Mouse (Mus musculus): ENCODE data around the gene 4930402H24Rik. TPM values are rescaled to one million over a fixed set of nuclear protein-coding genes. Genes with fewer than 3 reads are reported as not detected.

The 4930402H24Rik gene
- polyA plus RNA-seq, 1 experiment from 2014 or later = 11.2 TPM

DNA sequence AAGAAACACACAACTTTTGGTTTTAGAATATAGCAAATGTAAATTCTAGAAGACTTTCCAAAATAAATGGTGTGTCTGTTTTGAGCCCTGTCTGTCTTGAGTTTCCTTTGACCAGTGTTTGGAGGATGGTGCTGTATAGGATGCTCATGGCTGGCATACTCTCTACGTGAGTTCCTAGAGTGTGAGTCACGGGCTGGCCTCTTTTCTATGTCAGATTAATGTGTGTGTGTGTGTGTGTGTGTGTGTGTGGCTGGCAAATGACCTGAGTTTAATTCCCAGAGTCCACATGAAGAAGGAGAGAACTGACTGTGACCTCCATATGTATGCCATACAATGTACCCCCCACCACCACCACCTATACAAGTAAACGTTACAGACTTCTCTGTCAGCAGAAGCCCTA, 224.7 kb downstream of the 4930402H24Rik start:
- no peak overlapping the region for H3K4me2 ChIP-seq (replicated peaks; ENCODE audit: low read depth)
- no peaks in the 10 kb centered on the region for H3K9me3 ChIP-seq (ENCODE audit: control insufficient read depth, low read length)
- DNase-seq (ENCODE audit: low spot score) (no peak), ATAC-seq (ENCODE audit: low FRiP score, low TSS enrichment) (no peak)
- 73% methylated on average over 3 of the region's 3 CpGs for WGBS
- H3K27ac ChIP-seq (replicated peaks) = no peak overlapping the region
- H3K4me1 ChIP-seq (replicated peaks; ENCODE audit: control insufficient read depth, insufficient read depth) = no peaks in the 10 kb centered on the region
- no peak overlapping the region for H3K9ac ChIP-seq (ENCODE audit: low read length)
- no peaks in the 10 kb centered on the region for H3K27me3 ChIP-seq (ENCODE audit: control insufficient read depth, insufficient read depth, low read length)
- peaks cover 13% of the 10 kb centered on the region for H3K36me3 ChIP-seq (ENCODE audit: control insufficient read depth, insufficient read depth, low read length)
- TF ChIP-seq CTCF (IDR thresholded peaks at IDR 0.05; ENCODE audit: low read depth) = no peak
- TF ChIP-seq EP300 (optimal IDR thresholded peaks at IDR 0.05) = no peak
- H3K4me3 ChIP-seq (ENCODE audit: low read depth, low read length) = no peak overlapping the region

DNA sequence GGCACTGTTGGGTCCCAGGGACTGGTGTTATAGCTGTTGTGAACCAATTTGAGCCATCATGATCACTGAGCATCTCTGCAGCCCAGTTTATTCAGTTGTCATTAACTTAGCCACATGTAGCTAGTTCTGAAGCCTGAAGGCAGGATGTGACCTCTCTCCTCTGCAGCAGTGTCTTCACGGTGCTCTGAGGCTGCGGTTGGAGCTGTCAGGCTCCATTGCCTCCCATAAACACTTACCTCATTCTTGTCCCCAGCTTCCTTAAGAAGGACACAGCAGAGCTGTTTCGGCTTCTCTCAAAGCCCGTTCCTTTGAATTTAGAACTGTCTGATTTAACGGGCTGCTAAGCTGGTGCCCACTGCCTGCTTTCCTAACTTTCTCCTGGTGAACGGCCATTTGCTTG, 226.3 kb downstream of the 4930402H24Rik start:
- H3K4me3 ChIP-seq (ENCODE audit: low read depth, low read length) = no peak overlapping the region
- no peak for DNase-seq (ENCODE audit: low spot score)
- TF ChIP-seq CTCF (IDR thresholded peaks at IDR 0.05; ENCODE audit: low read depth) (no peak), EP300 (optimal IDR thresholded peaks at IDR 0.05) (no peak)
- no peaks in the 10 kb centered on the region for H3K27me3 ChIP-seq (ENCODE audit: control insufficient read depth, insufficient read depth, low read length)
- no peaks in the 10 kb centered on the region for H3K4me1 ChIP-seq (replicated peaks; ENCODE audit: control insufficient read depth, insufficient read depth)
- H3K4me2 ChIP-seq (replicated peaks; ENCODE audit: low read depth) = no peak overlapping the region
- H3K27ac ChIP-seq (replicated peaks) = no peak overlapping the region
- 95% methylated on average over 6 of the region's 6 CpGs for WGBS
- H3K36me3 ChIP-seq (ENCODE audit: control insufficient read depth, insufficient read depth, low read length) = peaks cover 26% of the 10 kb centered on the region
- H3K9me3 ChIP-seq (ENCODE audit: control insufficient read depth, low read length) = no peaks in the 10 kb centered on the region
- no peak overlapping the region for H3K9ac ChIP-seq (ENCODE audit: low read length)
- ATAC-seq (ENCODE audit: low FRiP score, low TSS enrichment) = no peak

- Histone ChIP-seq H3K4me2 (replicated peaks; ENCODE audit: low read depth) (no peak overlapping the region), H3K9me3 (ENCODE audit: control insufficient read depth, low read length) (no peaks in the 10 kb centered on the region), H3K9ac (ENCODE audit: low read length) (no peak overlapping the region), H3K4me3 (ENCODE audit: low read depth, low read length) (no peak overlapping the region), H3K4me1 (replicated peaks; ENCODE audit: control insufficient read depth, insufficient read depth) (no peaks in the 10 kb centered on the region), H3K27ac (replicated peaks) (no peak overlapping the region), H3K36me3 (ENCODE audit: control insufficient read depth, insufficient read depth, low read length) (peaks cover 26% of the 10 kb centered on the region), H3K27me3 (ENCODE audit: control insufficient read depth, insufficient read depth, low read length) (no peaks in the 10 kb centered on the region)
- 92% methylated on average over 12 of the region's 12 CpGs for WGBS
- ATAC-seq (ENCODE audit: low FRiP score, low TSS enrichment) (no peak), DNase-seq (ENCODE audit: low spot score) (no peak)
- TF ChIP-seq CTCF (IDR thresholded peaks at IDR 0.05; ENCODE audit: low read depth) = no peak
- no peak for TF ChIP-seq EP300 (optimal IDR thresholded peaks at IDR 0.05)
Observed at GRCm38 (mm10) chr2:130679154-130679553, 227.1 kb downstream of the 4930402H24Rik start.

- no peak for ATAC-seq (ENCODE audit: low FRiP score, low TSS enrichment)
- Histone ChIP-seq H3K9ac (ENCODE audit: low read length) (no peak overlapping the region), H3K36me3 (ENCODE audit: control insufficient read depth, insufficient read depth, low read length) (peaks cover 36% of the 10 kb centered on the region), H3K27ac (replicated peaks) (no peak overlapping the region), H3K4me2 (replicated peaks; ENCODE audit: low read depth) (no peak overlapping the region), H3K4me1 (replicated peaks; ENCODE audit: control insufficient read depth, insufficient read depth) (no peaks in the 10 kb centered on the region), H3K4me3 (ENCODE audit: low read depth, low read length) (no peak overlapping the region), H3K27me3 (ENCODE audit: control insufficient read depth, insufficient read depth, low read length) (no peaks in the 10 kb centered on the region), H3K9me3 (ENCODE audit: control insufficient read depth, low read length) (no peaks in the 10 kb centered on the region)
- WGBS = 89% methylated on average over 10 of the region's 10 CpGs
- TF ChIP-seq EP300 (optimal IDR thresholded peaks at IDR 0.05) (no peak), CTCF (IDR thresholded peaks at IDR 0.05; ENCODE audit: low read depth) (no peak)
- DNase-seq (ENCODE audit: low spot score) = no peak
Observed at GRCm38 (mm10) chr2:130677211-130677610, 229.0 kb downstream of the 4930402H24Rik start.

GRCm38 (mm10) chr2:130667559-130667958, 238.6 kb downstream of the 4930402H24Rik start, which contains the start of gene Itpa:
TSS of gene Itpa (plus strand) at chr2:130667610.
- Histone ChIP-seq H3K4me3 (ENCODE audit: low read depth, low read length) (peak within 1 kb of the TSS; percentile 57), H3K4me2 (replicated peaks; ENCODE audit: low read depth) (peak within 1 kb of the TSS; percentile 84), H3K36me3 (ENCODE audit: control insufficient read depth, insufficient read depth, low read length) (peaks cover 6% of the 10 kb centered on the region), H3K4me1 (replicated peaks; ENCODE audit: control insufficient read depth, insufficient read depth) (peaks cover 9% of the 10 kb centered on the region; the same call in 1 of the 2 replicates), H3K27ac (replicated peaks) (peak within 1 kb of the TSS; percentile 83), H3K9ac (ENCODE audit: low read length) (peak within 1 kb of the TSS; percentile 71), H3K27me3 (ENCODE audit: control insufficient read depth, insufficient read depth, low read length) (no peaks in the 10 kb centered on the region), H3K9me3 (ENCODE audit: control insufficient read depth, low read length) (no peaks in the 10 kb centered on the region)
- TF ChIP-seq CTCF (IDR thresholded peaks at IDR 0.05; ENCODE audit: low read depth) (peak; percentile 78), EP300 (optimal IDR thresholded peaks at IDR 0.05) (no peak)
- WGBS = under 1% methylated on average over 31 of the region's 31 CpGs
- peak; percentile 78 for ATAC-seq (ENCODE audit: low FRiP score, low TSS enrichment)
- DNase-seq (ENCODE audit: low spot score) = peak; percentile 85

DNA sequence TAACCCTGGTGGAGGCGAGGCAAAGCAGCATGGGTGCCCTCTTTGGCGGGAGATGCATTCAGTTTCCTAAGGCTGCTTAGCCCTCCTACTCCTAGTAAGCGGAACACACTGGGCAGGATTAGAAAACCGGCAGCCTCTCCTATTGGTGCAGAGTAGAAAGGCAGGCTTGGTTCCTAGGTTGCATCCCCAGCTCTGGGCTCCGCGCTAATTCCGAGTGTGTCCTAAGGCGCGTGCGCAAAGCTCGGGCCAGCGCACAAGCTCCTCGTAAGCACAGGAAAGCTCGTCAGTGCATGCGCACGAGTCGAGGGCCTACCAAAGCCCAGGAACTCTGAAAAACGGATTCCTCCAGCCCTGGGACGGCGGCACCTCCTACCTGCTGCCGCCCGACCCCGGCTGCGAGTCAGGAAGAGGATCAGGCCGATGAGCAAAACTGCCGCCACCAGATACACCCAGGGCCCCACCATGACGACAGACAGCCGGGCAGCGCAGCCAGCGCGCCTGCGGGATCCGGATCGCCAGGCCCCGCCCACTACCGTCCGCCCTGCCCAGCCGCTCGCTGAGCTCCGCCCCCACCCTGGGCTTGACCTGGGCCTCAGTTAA, 242.0 kb downstream of the 4930402H24Rik start, which contains the start of gene Ddrgk1:
Ddrgk1 (minus strand) TSS at position 558 of the 600 bp plus-strand sequence.
- H3K27ac ChIP-seq (replicated peaks) = peak within 1 kb of the TSS; percentile 95
- peaks cover 13% of the 10 kb centered on the region; the same call in 1 of the 2 replicates for H3K36me3 ChIP-seq (ENCODE audit: control insufficient read depth, insufficient read depth, low read length)
- peaks cover 9% of the 10 kb centered on the region; the same call in 1 of the 2 replicates for H3K4me1 ChIP-seq (replicated peaks; ENCODE audit: control insufficient read depth, insufficient read depth)
- H3K9me3 ChIP-seq (ENCODE audit: control insufficient read depth, low read length) = no peaks in the 10 kb centered on the region
- peak within 1 kb of the TSS; percentile 70 for H3K4me2 ChIP-seq (replicated peaks; ENCODE audit: low read depth)
- WGBS = under 1% methylated on average over 39 of the region's 40 CpGs
- DNase-seq (ENCODE audit: low spot score) = peak; percentile 92
- TF ChIP-seq EP300 (optimal IDR thresholded peaks at IDR 0.05) = no peak
- TF ChIP-seq CTCF (IDR thresholded peaks at IDR 0.05; ENCODE audit: low read depth) = peak; percentile 59
- H3K27me3 ChIP-seq (ENCODE audit: control insufficient read depth, insufficient read depth, low read length) = no peaks in the 10 kb centered on the region
- peak within 1 kb of the TSS; percentile 74 for H3K9ac ChIP-seq (ENCODE audit: low read length)
- peak; percentile 96 for ATAC-seq (ENCODE audit: low FRiP score, low TSS enrichment)
- peak within 1 kb of the TSS; percentile 54 for H3K4me3 ChIP-seq (ENCODE audit: low read depth, low read length)

Measured in stomach, postnatal 0 days (tissue).